Mouse (Mus musculus) embryo, embryonic 10 days (tissue): ENCODE results near the gene Zfp524.
"Not testable (repeated sequence)": the region's sequence is repeated elsewhere in the genome, so short reads cannot be mapped to it uniquely, and the experiment has no call there.

Source experiments
- DNase-seq: peaks from one replicate; pipeline ENCODE4 v3.0.0-alpha.2; 2015; ENCODE audit warnings: low spot score

The Zfp524 gene

DNA sequence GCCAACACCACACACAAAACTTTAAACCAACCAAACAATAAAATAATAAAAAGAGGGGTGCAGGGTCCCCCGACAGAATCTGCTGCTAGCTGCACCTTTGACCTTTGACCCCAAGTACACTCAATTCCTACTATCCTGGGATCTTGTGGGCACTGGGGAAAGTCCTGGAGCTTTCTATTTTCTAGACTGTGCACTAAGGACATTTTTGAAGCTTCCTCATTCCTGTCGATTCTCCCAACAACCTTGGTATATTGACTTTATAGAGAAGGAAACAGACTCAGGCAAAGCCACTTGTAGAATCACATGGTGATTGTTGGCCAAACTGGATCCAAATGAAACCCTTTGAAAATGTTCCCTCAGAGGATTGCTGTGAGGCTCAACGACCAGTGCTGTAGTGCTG, 1.8 kb downstream of the Zfp524 start:
- no peak for DNase-seq

DNA sequence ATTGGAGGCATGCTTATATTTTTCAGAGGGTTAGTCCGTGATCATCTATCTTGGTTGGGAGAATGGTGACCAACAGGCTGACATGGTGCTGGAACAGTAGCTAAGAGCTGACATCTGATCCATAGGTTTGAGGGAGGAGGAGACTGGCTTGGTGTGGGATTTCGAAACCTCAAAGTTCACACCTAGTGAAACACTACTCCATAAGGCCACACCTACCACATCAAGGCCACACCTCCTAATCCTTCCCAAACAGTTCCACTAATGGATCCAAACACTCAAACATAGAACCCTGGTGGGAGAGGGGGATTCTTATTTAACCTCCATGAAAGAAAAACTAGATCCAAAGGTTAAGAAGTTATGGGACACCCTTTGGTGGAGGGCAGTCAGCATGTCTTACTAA, 2.7 kb downstream of the Zfp524 start:
- DNase-seq = no peak

DNA sequence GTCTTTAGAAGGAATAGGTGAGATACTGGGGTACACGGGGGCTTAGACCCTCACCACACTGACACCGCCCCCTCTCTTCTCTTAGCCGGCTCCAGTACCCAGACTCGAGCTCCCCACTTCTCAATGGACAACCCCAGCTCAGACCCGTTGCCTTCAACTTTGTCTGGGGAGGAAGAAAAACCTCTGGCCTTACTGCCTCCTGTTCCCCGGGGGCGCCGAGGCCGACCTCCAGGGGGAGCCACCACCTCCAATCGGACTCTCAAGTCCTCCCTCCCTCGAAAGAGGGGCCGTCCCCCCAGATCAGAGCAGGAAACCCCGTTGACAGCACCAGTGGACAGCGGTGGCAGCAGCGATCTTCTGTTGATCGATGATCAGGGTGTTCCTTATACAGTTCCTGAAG, 3.1 kb downstream of the Zfp524 start:
- no peak for DNase-seq

DNA sequence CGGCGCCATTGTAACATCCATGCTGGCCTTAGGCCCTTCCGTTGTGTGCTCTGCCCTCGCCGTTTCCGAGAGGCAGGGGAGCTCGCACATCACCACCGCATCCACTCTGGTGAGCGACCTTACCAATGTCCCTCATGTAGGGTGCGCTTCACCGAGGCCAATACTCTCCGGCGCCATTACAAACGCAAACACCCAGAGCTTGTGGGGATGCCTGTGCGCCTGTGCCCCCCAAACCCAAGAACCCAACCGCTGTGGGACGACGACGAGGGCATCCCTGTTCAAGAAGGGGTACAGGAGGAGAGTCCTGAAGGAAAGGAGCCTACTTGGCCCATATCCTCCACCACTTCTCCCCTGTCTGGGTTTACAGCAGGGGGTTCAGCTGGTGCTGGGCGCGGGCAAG, 3.7 kb downstream of the Zfp524 start:
- no peak for DNase-seq

DNA sequence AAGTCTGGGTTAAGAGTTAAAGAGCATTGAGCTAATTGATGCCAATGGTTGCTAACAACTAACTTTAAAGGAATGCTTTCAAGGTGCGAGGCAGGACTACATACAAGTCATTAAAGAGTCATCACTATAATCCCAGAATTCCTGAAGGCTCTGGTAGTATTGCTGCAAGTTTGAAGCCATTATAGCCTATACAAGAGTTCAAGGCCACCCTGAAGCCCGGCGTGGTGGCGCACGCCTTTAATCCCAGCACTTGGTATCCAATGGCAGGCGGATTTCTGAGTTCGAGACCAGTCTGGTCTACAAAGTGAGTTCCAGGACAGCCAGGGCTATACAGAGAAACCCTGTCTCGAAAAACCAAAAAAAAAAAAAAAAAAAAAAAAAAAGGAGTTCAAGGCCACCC, 5.4 kb downstream of the Zfp524 start:
- not testable (repeated sequence) for DNase-seq

DNA sequence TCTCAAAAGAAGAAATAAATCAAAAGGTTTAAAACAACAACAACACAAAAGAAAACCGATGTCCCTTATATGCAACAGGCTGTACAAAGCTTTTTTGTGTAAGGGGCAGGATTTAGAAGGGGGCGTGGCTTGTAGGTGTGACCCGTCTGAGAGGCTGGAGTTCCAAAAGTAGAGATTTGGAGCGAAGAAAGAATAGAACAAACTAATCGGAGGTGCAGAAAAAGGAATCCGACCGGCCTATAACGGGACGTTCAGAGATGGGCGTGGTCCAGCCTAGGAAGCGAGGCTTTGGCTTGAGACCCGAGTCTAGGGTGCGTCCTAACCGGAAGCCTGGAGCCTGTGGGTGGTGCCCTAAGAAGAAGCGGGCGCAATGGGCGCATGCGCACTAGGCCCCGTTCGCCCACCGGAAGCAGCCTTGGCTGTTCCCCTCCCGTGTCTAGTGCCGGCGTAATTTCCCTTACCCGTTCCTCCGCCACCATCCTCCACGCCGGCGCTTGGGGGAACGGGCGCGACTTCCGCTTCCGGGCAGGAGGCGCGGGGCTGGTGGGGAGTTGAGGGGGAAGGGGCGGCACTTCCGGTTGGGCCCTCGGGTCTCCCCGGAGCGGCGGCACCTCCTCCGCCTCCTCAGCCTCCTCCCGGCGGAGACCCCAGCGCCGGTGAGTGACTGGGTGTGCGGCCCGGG, 5.9 kb downstream of the Zfp524 start, which contains the start of the genes Zfp865 and Ccdc106:
Gene Zfp865, plus strand, starts transcription at position 377 of the 682 bp plus-strand sequence.
Gene Ccdc106, plus strand, starts transcription at position 554 of the 682 bp plus-strand sequence.
- DNase-seq = peak; percentile 99

DNA sequence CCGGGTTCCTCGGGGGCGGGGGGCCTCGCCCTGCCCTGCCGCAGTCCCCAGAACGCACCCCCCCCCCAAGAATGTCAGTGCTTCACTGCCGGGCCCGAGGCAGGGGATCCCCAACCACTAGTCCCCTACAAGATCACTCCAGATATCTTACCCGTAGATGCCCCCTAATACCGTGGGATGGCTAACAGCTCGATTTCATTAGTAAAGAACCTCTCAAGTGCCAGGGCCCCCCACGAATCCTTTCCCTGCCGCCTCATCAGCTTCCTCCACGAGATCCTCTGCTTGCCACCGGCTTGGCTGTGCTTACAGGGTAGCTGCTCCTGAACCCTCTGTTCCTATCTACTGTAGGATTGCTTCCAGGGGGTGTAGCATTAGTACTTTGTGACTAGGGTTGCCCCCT, 6.5 kb downstream of the Zfp524 start:
- peak; percentile 39 for DNase-seq

DNA sequence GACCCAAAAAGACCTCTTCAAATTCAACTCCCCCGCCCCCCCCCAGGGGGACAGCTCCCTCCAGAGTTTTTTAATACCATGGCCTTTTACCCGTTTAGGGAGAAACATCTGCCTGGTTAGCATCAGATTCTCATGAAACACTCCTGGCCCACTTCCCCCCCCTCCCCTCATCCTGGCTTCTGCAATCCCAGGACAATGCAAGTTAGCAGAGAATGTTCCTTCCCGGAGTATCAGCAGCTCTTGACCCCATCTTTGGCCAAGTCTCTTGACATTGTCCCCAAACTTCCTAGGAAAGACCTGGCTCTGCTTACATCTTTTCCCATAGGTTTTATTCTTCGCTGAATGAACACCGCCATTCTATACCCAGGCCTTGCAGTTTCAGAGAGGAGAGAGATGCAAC, 7.0 kb downstream of the Zfp524 start:
- no peak for DNase-seq

DNA sequence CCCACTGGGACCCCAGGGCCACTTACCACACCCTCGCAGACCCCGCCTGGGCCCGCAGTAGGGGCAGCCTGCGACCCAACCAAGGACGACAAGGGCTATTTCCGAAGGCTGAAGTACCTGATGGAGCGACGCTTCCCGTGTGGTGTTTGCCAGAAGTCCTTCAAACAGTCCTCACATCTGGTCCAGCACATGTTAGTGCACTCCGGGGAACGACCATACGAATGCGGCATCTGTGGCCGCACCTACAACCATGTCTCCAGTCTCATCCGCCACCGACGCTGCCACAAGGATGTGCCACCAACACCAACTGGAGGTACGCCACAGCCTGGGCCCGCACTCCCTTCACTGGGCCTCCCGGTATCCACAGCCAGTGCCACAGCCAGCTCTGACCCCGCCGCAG, 15.3 kb downstream of the Zfp524 start:
- DNase-seq = no peak

DNA sequence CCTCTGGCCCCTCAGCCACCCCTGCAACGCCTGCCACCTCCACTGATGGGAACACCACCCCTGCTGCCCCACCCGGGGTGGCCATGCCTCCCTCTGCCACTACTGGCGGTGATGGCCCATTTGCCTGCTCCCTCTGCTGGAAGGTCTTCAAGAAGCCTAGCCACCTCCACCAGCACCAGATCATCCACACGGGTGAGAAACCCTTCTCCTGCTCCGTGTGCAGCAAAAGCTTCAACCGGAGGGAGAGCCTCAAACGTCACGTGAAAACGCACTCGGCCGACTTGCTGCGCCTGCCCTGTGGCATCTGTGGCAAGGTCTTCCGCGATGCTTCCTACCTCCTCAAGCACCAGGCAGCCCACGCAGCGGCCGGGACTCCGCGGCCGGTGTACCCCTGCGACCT, 15.7 kb downstream of the Zfp524 start:
- DNase-seq = no peak

DNA sequence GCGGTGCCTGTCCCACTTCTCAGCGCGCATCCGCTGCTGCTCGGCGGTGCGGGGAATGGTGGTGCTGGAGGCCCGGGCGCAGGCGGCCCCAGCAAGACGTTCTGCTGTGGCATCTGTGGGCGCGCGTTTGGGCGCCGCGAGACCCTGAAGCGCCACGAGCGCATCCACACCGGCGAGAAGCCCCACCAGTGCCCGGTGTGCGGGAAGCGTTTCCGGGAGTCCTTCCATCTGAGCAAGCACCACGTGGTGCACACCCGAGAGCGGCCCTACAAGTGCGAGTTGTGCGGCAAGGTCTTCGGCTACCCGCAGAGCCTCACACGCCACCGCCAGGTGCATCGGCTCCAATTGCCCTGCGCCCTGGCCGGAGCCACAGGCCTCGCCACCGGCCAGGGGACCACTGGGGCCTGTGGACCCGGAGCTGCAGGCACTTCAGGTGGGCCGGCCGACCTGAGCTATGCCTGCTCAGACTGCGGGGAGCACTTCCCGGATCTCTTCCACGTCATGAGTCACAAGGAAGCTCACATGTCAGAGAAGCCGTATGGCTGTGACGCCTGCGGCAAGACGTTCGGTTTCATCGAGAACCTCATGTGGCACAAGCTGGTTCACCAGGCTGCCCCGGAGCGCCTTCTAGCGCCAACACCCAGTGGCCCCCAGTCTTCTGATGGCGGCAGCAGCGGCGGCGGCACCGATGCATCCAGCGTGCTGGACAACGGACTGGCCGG, 16.5 kb downstream of the Zfp524 start:
- DNase-seq = no peak

DNA sequence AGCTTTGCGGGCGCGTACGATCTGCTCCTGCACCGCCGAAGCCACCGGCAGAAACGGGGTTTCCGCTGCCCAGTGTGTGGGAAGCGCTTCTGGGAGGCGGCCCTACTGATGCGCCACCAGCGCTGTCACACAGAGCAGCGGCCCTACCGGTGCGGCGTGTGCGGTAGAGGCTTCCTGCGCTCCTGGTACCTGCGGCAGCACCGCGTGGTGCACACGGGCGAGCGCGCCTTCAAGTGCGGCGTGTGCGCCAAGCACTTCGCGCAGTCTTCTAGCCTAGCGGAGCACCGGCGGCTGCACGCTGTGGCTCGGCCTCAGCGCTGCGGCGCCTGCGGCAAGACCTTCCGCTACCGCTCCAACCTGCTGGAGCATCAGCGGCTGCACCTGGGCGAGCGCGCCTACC, 17.3 kb downstream of the Zfp524 start:
- DNase-seq = no peak

DNA sequence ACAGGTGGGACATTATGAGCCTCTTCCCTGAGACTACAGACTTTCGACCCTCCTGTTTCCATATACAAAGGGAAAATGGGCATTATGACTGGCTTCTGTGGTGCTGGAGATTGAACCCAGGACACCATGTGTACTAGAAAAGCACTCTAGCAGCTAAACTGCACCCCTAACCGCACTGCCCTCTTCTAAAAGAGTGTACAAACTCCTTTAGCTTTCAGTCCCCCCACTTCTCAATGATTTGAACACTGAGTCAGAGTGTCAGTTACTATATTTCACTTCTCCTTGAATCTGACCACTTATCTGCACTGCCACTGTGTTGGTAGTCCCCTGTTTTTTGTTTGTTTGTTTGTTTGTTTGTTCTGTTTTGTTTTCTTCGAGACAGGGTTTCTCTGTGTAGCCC, 19.6 kb downstream of the Zfp524 start, which contains the start of gene 4632433K11Rik:
Gene 4632433K11Rik, plus strand, starts transcription at position 301 of the 400 bp plus-strand sequence.
- no peak for DNase-seq

DNA sequence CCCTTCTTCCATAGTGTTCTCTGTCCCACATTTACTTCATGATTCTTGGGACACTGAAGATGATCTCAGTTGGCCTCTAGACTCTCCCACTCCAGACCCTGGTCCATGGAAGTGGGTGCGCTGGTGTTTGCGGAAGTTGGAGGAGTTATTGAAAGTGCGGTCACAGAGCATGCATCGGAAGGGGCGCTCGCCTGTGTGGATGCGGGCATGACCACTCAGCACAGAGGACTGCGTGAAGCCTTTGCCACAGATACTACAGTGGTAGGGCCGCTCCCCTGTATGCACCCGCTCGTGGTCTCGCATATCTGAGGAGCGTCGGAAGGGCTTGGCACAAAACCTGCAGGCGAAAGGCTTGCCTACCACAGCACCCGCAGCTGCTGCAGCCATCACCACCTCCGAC, 21.4 kb downstream of the Zfp524 start:
- DNase-seq = no peak

DNA sequence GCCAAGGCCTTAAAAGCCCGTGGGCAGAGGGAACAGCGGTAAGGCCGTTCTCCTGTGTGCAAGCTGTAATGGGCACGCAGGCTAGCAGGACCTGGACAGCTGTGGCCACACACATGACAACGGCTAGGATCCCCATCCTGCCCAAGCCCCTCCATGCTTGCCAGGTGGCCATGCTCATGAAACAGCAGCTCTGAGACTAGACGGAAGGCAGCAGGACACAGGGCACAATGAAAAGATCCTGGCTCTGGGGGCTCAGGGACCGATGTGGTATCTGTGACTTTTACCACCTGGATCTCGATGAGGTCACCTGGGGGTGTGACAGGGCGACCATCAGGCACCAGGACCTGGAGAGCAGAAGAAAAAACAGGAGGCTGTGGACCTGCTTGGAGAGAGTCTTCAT, 21.9 kb downstream of the Zfp524 start:
- no peak for DNase-seq

DNA sequence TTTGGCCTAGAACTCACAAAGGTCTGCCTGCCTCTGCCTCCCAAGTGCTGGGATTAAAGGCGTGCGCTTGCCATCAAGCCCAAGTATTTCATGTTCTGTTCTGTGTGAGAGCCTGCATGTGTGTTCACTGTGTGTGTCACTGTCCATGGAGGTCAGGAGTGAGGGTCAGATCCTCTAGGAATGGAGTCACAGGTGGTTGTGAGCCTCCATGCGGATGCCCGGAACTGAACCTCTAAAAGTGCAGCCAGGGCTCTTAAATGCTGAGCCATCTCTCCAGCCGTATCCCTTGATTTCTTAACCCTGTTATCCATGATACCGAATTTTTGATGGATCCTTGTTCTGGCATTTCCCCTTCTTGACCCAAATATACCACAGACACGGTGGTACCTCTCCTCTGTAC, 22.8 kb downstream of the Zfp524 start:
- DNase-seq = no peak

DNA sequence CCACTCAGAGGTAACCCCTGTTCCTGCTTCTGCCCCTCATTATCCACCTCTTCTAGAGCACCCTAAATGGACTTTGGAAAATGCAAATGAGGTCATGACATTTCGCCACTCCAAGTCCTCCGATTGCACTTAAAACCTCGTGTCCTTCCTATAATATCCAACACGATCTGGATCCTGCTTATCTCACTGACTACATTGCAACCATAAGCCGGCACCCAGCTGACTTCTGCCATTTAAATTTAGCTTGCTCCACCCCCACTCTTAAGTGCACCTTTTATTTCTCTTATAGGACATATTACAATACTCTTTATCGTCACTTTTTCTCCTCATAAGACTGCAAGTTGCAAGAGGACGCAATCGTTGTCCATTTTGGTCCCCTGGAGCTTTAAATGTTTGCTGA, 23.3 kb downstream of the Zfp524 start:
- no peak for DNase-seq

DNA sequence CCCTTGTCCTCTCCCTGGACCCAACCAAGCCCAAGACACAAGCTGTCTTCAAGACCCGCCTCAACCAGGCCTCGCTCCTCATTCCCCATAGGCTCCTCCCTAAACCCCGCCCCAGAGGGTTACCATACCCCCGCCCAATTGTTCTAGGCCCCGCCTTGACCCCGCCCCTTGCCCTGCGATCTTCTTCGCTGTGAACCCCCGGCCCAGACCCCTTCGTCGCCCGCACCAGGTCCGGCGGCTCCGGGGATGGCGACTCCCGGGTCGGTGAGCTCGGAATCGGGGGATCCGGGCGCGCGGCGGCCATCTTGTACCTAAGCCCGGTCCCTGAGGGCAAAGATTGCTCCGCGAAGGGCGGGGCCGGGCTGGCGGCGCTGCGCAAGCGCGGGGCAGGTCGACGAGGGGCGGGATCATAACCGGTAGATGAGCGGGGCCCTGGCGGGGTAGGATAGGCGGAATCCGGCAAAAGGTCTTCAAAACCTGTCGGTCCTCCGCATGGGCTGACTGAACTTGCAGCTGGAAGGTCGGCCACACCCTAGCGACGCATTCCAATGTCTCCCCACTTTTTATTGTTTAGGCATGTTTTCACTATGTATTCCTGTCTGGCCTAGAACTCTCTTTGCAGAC, 24.0 kb downstream of the Zfp524 start, which contains the start of gene Zfp784:
Gene Zfp784, minus strand, starts transcription at position 338 of the 624 bp plus-strand sequence.
- DNase-seq = peak; percentile 91

DNA sequence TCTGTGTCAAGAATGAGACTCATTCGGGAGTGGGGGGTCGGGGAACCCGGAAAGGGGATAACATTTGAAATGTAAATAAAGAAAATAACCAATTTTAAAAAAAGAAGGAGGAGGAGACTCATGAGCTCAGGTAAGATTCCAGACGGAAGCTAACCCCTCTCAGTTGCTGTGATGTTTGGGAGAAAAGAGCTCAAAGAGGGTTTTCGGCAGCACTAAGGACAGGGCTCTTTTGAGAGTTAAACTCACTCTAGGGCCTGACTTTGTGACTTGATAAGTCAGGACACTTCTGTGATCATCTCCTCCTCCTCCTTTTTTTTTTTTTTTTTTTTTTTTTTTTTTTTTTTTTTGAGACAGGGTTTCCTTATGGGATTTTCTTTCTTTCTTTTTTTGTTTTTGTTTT, 24.7 kb downstream of the Zfp524 start:
- no peak for DNase-seq

DNA sequence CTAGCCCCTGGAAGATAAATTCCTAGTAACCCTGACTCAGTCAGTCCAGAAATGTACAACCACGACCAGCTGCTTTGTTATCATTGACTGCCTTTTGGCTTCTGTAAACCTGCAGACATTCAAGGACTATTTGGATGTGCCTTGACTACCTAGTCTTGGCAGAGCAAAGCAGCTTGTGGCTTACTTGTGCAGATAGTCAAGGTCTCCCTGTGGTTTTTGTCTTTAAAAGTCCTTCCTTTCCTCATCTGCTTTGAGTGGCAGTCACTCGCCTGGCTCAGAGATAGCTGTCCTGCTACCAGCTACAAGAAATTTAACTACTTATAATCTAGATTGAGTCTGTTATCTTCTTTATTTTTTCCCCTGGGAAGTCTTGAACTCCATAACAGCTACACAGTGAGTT, 30.8 kb downstream of the Zfp524 start:
- no peak for DNase-seq

DNA sequence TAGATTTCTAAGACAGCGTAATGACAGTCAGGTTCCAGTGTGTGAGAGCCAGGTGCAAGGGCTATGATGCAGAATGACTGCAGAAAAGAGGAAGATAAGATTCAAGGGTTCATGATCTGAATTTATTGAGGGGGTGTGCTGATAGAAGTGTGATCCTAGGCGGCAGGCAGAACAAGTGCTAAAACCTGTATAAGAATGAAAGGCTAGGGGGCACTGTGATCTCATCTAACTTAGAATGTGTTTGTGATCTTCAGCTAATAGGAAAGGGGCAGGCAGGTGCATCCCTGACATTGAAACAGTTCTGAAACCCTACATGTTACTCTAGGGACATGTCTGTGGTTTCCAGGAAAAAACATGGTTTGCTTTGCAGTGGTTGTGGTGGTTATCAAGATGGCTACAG, 31.9 kb downstream of the Zfp524 start:
- DNase-seq = no peak

DNA sequence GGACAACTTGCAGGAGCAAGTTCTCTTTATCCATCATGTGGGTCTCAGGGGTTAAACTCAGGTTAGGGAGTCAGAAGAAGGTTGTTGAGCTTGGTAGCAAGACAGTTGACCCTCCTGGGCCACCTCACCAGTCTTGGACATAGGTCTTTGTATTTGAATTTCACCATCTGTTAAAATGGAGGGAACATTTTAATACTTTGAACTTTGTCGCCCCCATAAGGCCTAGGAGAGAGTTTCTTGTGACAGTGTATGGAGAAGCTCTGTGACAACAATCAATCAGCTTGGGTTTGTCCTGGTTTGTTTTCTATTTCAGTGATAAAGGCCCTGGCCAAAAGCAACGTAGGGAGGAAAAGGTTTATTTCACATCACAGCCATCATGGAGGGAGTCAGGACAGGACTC, 33.1 kb downstream of the Zfp524 start:
- peak; percentile 38 for DNase-seq
